Mouse (Mus musculus) liver, adult 2 months (tissue): Measurements from ENCODE around the gene H2al3. TPM values are rescaled to one million over a fixed set of nuclear protein-coding genes. Genes with fewer than 3 reads are reported as not detected.
A peak's percentile ranks its signal among the peaks of the same experiment; 100 is the strongest.

Source experiments
- DNase-seq: peaks from one replicate; pipeline ENCODE4 v3.0.0-alpha.2; 2011; ENCODE audit warnings: low read depth, low spot score; ENCODE audit errors: extremely low read depth
- H3K27ac ChIP-seq: fragments of 200-500 bp; replicated peaks from 2 replicates; pipeline ENCODE4 v1.5.1; 2012; ENCODE audit warnings: low read depth, mild to moderate bottlenecking, control low read depth, inconsistent platforms, low read length; ENCODE audit not compliant: insufficient read depth
- H3K27me3 ChIP-seq: fragments of 200-500 bp; 2 replicates; pipeline ENCODE4 v1.6.1; 2012; ENCODE audit warnings: mild to moderate bottlenecking, moderate library complexity, low read length, inconsistent platforms; ENCODE audit not compliant: control insufficient read depth, insufficient read depth
- H3K36me3 ChIP-seq: fragments of 200-500 bp; 2 replicates; pipeline ENCODE4 v1.6.1; 2012; ENCODE audit warnings: low read length, inconsistent platforms; ENCODE audit not compliant: control insufficient read depth, insufficient read depth
- H3K4me1 ChIP-seq: fragments of 200-500 bp; 2 replicates; pipeline ENCODE4 v1.6.1; 2011; ENCODE audit warnings: low read length; ENCODE audit not compliant: control insufficient read depth, insufficient read depth
- H3K4me3 ChIP-seq: fragments of 200-500 bp; 2 replicates; pipeline ENCODE4 v1.5.1; 2011; ENCODE audit warnings: low read depth, mild to moderate bottlenecking, control low read depth, low read length, moderate library complexity; ENCODE audit not compliant: insufficient read depth
- H3K79me2 ChIP-seq: fragments of 200-500 bp; 2 replicates; pipeline ENCODE4 v1.6.1; 2012; ENCODE audit warnings: inconsistent platforms, mild to moderate bottlenecking, low read length, moderate library complexity; ENCODE audit not compliant: control insufficient read depth, insufficient read depth
- H3K9ac ChIP-seq: fragments of 200-500 bp; 2 replicates; pipeline ENCODE4 v1.6.1; 2012; ENCODE audit warnings: low read depth, mild to moderate bottlenecking, control low read depth, inconsistent platforms, low read length
- CTCF ChIP-seq: fragments of 200-500 bp; IDR thresholded peaks from 2 replicates; pipeline ENCODE4 v1.5.1; 2011; ENCODE audit warnings: low read depth, low read length, control low read depth
- POLR2A ChIP-seq: fragments of 200-500 bp; IDR thresholded peaks from 2 replicates; pipeline ENCODE4 v1.6.1; 2011; ENCODE audit warnings: low read length, control low read depth; ENCODE audit not compliant: insufficient read depth; ENCODE audit errors: extremely low read depth
- WGBS: fragments of 180-500 bp; shearing (Covaris S2); methylation state at CpG from one replicate; pipeline ENCODE4 v1.1.7; 2018; 5-methylcytosine and 5-hydroxymethylcytosine counted together
- polyA plus RNA-seq: library from polyadenylated mRNA; depleted of rRNA; stranded (reverse); fragments of >200 nt; gene quantifications from 2 replicates; pipeline ENCODE4 v1.2.3, GENCODE M21; 2012; rRNA removed
- total RNA-seq: library from RNA; depleted of rRNA; stranded (reverse); fragments of >200 nt; gene quantifications from 2 replicates; pipeline ENCODE4 v1.2.3, GENCODE M21; 2014; rRNA removed

Gene H2al3
- total RNA-seq = 0.37 and 0.67 TPM in 2 replicates
- 0.47 TPM in 1 of 2 replicates, not detected in the other for polyA plus RNA-seq

DNA sequence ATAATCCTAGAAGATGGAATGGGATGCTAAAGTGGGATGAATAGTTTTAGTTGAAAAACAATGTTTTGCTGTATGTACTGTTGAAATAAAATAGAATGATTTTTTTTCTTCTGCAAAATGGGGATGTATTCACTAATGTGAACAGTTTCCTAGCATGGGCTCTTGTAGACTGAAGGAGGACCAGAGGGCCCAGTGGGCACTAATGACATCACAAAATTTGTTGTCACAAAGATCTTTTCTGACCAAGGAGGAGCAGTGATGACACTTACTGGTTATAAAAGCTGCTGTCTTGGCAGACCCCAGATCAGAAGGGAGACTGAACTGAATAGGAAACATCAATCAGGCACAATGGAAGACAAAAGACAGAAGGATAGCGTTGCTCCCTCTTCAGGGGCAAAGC is at the start of gene H2al3:
H2al3 (plus strand) TSS at position 301 of the 400 bp plus-strand sequence.
- Histone ChIP-seq H3K4me1 (no peaks in the 10 kb centered on the region), H3K4me3 (no peak within 1 kb of the TSS), H3K27me3 (no peaks in the 10 kb centered on the region), H3K36me3 (no peaks in the 10 kb centered on the region), H3K27ac (no peak within 1 kb of the TSS), H3K79me2 (no peaks in the 10 kb centered on the region), H3K9ac (no peak within 1 kb of the TSS)
- TF ChIP-seq POLR2A = no peak
- no peak for TF ChIP-seq CTCF
- WGBS = 76% methylated on average over 1 of the region's 1 CpGs
- DNase-seq = no peak

DNA sequence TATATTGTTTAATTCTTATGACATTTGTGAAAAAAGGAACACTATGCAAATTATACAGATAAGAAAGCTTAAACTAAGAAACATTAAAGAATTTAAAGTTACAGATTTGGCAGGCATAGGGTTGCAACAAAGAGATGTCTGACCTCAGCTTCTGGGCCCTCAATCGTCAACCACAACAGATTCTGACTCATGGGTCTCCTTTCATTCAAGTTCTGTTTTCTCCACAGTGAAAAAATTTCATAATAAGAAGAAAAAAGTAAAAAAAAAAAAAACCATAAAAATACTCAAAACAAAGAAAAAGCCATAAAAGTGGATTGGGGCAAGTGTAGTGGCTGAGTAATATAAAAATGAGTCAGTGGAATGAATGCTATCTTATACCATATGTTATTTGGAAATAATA is 39.4 kb upstream of the H2al3 start:
- WGBS = 86% methylated on average over 1 of the region's 1 CpGs
- no peak overlapping the region for H3K27ac ChIP-seq
- H3K4me3 ChIP-seq = no peak overlapping the region
- H3K79me2 ChIP-seq = no peaks in the 10 kb centered on the region
- DNase-seq = no peak
- H3K27me3 ChIP-seq = no peaks in the 10 kb centered on the region
- peaks cover 2% of the 10 kb centered on the region; the same call in 1 of the 2 replicates for H3K4me1 ChIP-seq
- no peak overlapping the region for H3K9ac ChIP-seq
- H3K36me3 ChIP-seq = no peaks in the 10 kb centered on the region
- TF ChIP-seq CTCF (no peak), POLR2A (no peak)

DNA sequence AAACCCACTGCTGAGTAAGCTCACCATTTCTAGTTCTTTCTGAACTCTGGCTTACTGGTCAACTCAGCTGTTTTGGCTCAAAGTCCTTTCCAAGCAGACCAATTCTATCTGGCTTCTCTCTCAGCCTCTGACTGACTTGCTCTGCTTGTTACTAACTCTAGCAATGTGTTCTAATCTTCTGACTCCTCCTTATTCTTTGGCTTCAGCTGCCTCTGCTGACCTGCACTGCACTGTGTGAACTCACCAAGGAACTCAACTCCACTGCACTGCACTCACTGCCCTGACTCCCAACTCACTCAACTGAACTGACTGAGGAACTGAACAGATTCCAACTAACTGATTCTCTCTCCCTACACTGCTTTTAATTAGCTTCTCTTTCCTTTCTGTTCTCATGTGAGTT is 37.0 kb upstream of the H2al3 start:
- Histone ChIP-seq H3K4me1 (peaks cover 2% of the 10 kb centered on the region; the same call in 1 of the 2 replicates), H3K27ac (no peak overlapping the region), H3K27me3 (no peaks in the 10 kb centered on the region), H3K9ac (no peak overlapping the region), H3K36me3 (no peaks in the 10 kb centered on the region), H3K4me3 (no peak overlapping the region), H3K79me2 (no peaks in the 10 kb centered on the region)
- peak; percentile 39 for DNase-seq
- TF ChIP-seq CTCF (no peak), POLR2A (no peak)

DNA sequence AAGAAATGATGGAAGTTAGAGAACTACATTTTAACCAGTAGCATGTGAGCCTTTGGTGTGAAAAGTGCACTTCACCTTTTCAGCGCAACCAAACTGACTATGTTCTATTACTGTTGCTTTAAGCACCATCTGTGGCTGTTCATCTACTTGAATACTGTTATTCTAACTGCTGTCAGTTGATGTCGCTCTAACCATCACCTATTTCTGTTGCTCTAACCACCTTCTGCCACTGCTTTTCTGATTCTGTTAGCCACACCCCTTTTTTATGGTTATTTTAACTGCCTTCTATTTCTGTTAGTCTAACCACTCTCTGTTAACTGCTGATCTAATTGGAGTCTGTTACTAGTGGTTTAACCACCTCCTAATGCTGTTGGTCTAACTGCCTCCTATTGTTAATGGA is 14.7 kb upstream of the H2al3 start:
- Histone ChIP-seq H3K27ac (no peak overlapping the region), H3K36me3 (no peaks in the 10 kb centered on the region), H3K27me3 (no peaks in the 10 kb centered on the region), H3K4me1 (no peaks in the 10 kb centered on the region), H3K9ac (no peak overlapping the region), H3K79me2 (no peaks in the 10 kb centered on the region), H3K4me3 (no peak overlapping the region)
- TF ChIP-seq POLR2A = no peak
- TF ChIP-seq CTCF = no peak
- DNase-seq = no peak
- 80% methylated on average over 2 of the region's 2 CpGs for WGBS

DNA sequence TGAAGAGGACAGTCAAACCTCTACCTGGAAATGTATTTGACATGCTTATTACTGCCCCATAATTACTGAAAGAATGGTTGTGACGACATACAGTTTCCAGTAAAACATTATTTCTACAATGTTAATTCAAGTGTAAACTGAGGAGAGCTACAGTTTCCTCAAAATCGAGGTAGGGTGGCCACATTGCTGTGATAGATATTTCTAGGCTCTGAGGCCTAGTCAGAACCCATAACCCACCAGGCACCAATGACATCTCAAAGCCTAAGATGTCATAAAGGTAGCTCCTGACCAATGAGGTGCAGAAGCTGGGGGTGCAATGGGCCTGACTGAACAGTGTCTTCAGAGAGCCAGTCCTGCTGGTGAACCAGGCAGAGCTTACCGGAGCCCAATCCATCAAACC is 2.9 kb upstream of the H2al3 start, which contains the start of gene Hypm:
Hypm (plus strand) TSS at position 301 of the 400 bp plus-strand sequence.
- Histone ChIP-seq H3K27ac (no peak within 1 kb of the TSS), H3K4me1 (peaks cover 3% of the 10 kb centered on the region; the same call in 1 of the 2 replicates), H3K36me3 (no peaks in the 10 kb centered on the region), H3K79me2 (no peaks in the 10 kb centered on the region), H3K4me3 (no peak within 1 kb of the TSS), H3K9ac (no peak within 1 kb of the TSS), H3K27me3 (no peaks in the 10 kb centered on the region)
- 90% methylated on average over 3 of the region's 3 CpGs for WGBS
- TF ChIP-seq CTCF (no peak), POLR2A (no peak)
- no peak for DNase-seq

DNA sequence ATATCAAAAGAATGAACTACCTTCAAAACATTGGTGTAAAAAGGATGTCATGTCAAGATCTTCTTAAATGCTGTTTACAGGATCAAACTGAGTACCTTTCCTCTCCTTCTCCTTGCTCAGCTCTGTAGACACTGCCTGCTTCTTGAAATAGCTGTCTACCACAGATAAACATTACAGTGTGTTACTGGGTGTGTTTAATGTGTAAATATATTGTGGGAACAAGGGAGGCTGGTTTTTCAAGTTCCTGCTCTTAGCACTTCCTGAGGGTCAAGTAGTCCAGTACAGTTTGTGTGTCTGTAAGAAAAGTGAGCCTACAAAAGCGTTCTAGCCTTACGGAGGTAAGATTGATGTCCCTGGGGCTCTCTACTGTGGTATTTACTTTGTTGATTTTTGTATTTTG is 12.4 kb downstream of the H2al3 start:
- no peaks in the 10 kb centered on the region for H3K27me3 ChIP-seq
- H3K27ac ChIP-seq = no peak overlapping the region
- H3K79me2 ChIP-seq = no peaks in the 10 kb centered on the region
- H3K4me3 ChIP-seq = no peak overlapping the region
- WGBS = 84% methylated on average over 2 of the region's 2 CpGs
- TF ChIP-seq CTCF (no peak), POLR2A (no peak)
- H3K36me3 ChIP-seq = no peaks in the 10 kb centered on the region
- H3K9ac ChIP-seq = no peak overlapping the region
- DNase-seq = no peak
- no peaks in the 10 kb centered on the region for H3K4me1 ChIP-seq
